Mouse (Mus musculus): ENCODE results near the gene Akap5.

GRCm38 (mm10) chr12:76282532-76283173 is 42.0 kb upstream of the Akap5 start:
- TF ChIP-seq POLR2A (IDR thresholded peaks at IDR 0.05; ENCODE audit: extremely low read depth, insufficient read depth, low read length) = no peak
- TF ChIP-seq CTCF (IDR thresholded peaks at IDR 0.05; ENCODE audit: extremely low read depth, insufficient read depth, low read length) = no peak
